Comparison of ENCODE assay signal across 14 mouse cellular contexts in the genomic region with DNA sequence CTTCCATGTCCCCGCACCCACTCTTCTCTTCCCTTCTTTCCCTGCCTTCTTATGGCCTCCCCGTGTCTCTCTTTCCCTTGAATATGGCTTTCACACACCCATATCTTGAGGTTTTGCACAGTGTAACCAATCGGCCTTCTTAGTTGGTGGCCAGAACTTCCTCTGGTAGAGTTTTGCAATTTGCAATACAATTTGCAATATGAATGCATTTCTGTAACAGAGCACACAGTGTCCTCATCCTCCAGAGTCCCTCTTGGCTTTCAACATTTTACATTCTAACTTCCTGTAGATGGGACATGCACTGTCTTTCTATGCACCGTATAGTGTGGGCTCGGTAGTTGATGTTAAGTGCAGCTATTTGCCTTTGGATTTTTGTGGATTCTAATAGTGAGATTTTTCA.
"Had no signal": no experiment of that assay in that cellular context is flagged by ENCODE, and none has a peak within 500 bp of the region (broad histone marks: within the 10 kb centered on the region; RNA-seq: fewer than 3 reads in every experiment).

No protein-coding gene starts in this region.

- H3K9ac ChIP-seq: intestine, embryonic 15.5 days; kidney, embryonic 15.5 days; liver, embryonic 14.5 days; lung, embryonic 15.5 days; midbrain, embryonic 13.5 days; neural tube, embryonic 12.5 days; stomach, embryonic 15.5 days had no signal

- H3K4me2 ChIP-seq: intestine, embryonic 15.5 days; kidney, embryonic 15.5 days; lung, embryonic 15.5 days; midbrain, embryonic 13.5 days; neural tube, embryonic 12.5 days; stomach, embryonic 15.5 days had no signal

- H3K27me3 ChIP-seq: intestine, embryonic 15.5 days; kidney, embryonic 15.5 days; lung, embryonic 15.5 days; midbrain, embryonic 13.5 days; neural tube, embryonic 12.5 days; stomach, embryonic 15.5 days had no signal

- H3K36me3 ChIP-seq: intestine, embryonic 15.5 days; kidney, embryonic 15.5 days; limb, embryonic 10.5 days; lung, embryonic 15.5 days; midbrain, embryonic 13.5 days; neural tube, embryonic 12.5 days; stomach, embryonic 15.5 days had no signal

- DNase-seq: kidney, adult 18-20 months; kidney, postnatal 14 days; right cerebral cortex, postnatal 14 days; thymus, adult 2 months; thymus, postnatal 25 days had no signal

- H3K4me1 ChIP-seq: intestine, embryonic 15.5 days; kidney, embryonic 15.5 days; limb, embryonic 10.5 days; lung, embryonic 15.5 days; neural tube, embryonic 12.5 days; stomach, embryonic 15.5 days had no signal

- H3K4me3 ChIP-seq: intestine, embryonic 15.5 days; kidney, embryonic 15.5 days; limb, embryonic 10.5 days; lung, embryonic 15.5 days; midbrain, embryonic 13.5 days; neural tube, embryonic 12.5 days; stomach, embryonic 15.5 days had no signal

- ATAC-seq: intestine, embryonic 15.5 days; midbrain, embryonic 13.5 days had no signal

- H3K27ac ChIP-seq: intestine, embryonic 15.5 days; kidney, embryonic 15.5 days; limb, embryonic 10.5 days; liver, embryonic 14.5 days; lung, embryonic 15.5 days; macrophage; midbrain, embryonic 13.5 days; neural tube, embryonic 12.5 days; stomach, embryonic 15.5 days had no signal

- H3K9me3 ChIP-seq: intestine, embryonic 15.5 days; kidney, embryonic 15.5 days; limb, embryonic 10.5 days; lung, embryonic 15.5 days; midbrain, embryonic 13.5 days; neural tube, embryonic 12.5 days; stomach, embryonic 15.5 days had no signal
